Mouse (Mus musculus) embryonic facial prominence, embryonic 11.5 days (tissue): ENCODE measurements at regions not wholly inside any gene's neighbourhood (a gene's known extent, or its start where the extent isn't known, plus 50 kb on each side); places are given as distances from the start of the nearest gene placed in this dataset.

ENCODE experiments used
- ATAC-seq: fragments of 200-750 bp; cut with Nextera tagmentation; replicated peaks from 2 replicates; pipeline ENCODE4 v1.8.0; 2017; ENCODE audit warnings: low read depth; ENCODE audit not compliant: insufficient number of reproducible peaks, low FRiP score, low TSS enrichment
- DNase-seq: peaks from one replicate; pipeline ENCODE4 v3.0.0-alpha.2; 2015; ENCODE audit warnings: low spot score
- H3K27ac ChIP-seq: fragments of 300-500 bp; sonication (generic); replicated peaks from 2 replicates; pipeline ENCODE4 v1.5.1; 2014; ENCODE audit warnings: mild to moderate bottlenecking, low read depth, low read length, control low read depth
- H3K27me3 ChIP-seq: fragments of 300-500 bp; sonication (generic); 2 replicates; pipeline ENCODE4 v1.6.1; 2014; ENCODE audit warnings: mild to moderate bottlenecking, low read length, moderate library complexity, mixed read lengths; ENCODE audit not compliant: control insufficient read depth, insufficient read depth
- H3K36me3 ChIP-seq: fragments of 300-500 bp; sonication (generic); replicated peaks from 2 replicates; pipeline ENCODE4 v1.6.1; 2014; ENCODE audit warnings: low read depth, mild to moderate bottlenecking, low read length, moderate library complexity, mixed read lengths; ENCODE audit not compliant: control insufficient read depth, insufficient read depth
- H3K4me1 ChIP-seq: fragments of 300-500 bp; sonication (generic); 2 replicates; pipeline ENCODE4 v1.6.1; 2014; ENCODE audit warnings: low read length, mixed read lengths; ENCODE audit not compliant: control insufficient read depth, insufficient read depth
- H3K4me2 ChIP-seq: fragments of 300-500 bp; sonication (generic); 2 replicates; pipeline ENCODE4 v1.6.1; 2014; ENCODE audit warnings: low read depth, mild to moderate bottlenecking, control low read depth, low read length, moderate library complexity
- H3K4me3 ChIP-seq: fragments of 300-500 bp; sonication (generic); 2 replicates; pipeline ENCODE4 v1.5.1; 2014; ENCODE audit warnings: low read depth, low read length, control low read depth
- H3K9ac ChIP-seq: fragments of 300-500 bp; sonication (generic); replicated peaks from 2 replicates; pipeline ENCODE4 v1.6.1; 2014; ENCODE audit warnings: mild to moderate bottlenecking, control low read depth, low read length
- H3K9me3 ChIP-seq: fragments of 300-500 bp; sonication (generic); replicated peaks from 2 replicates; pipeline ENCODE4 v1.6.1; 2016; ENCODE audit warnings: mild to moderate bottlenecking, low read length, inconsistent platforms, mixed read lengths; ENCODE audit not compliant: control insufficient read depth
- WGBS: fragments of 180-500 bp; shearing (Covaris S2); extraction: QIAGEN DNeasy Blood & Tissue Kit; methylation state at CpG from one replicate; pipeline ENCODE4 v1.1.7; 2014; 5-methylcytosine and 5-hydroxymethylcytosine counted together

- no peak overlapping the region for H3K27ac ChIP-seq
- H3K9ac ChIP-seq, result no peak overlapping the region
- H3K36me3 ChIP-seq, result no peaks in the 10 kb centered on the region
- H3K4me2 ChIP-seq, result no peak overlapping the region
- no peaks in the 10 kb centered on the region for H3K4me1 ChIP-seq
- H3K27me3 ChIP-seq, result no peaks in the 10 kb centered on the region
- no peak for DNase-seq
- H3K9me3 ChIP-seq, result no peaks in the 10 kb centered on the region
- WGBS, result 80% methylated on average over 4 of the region's 4 CpGs
- no peak for ATAC-seq
- no peak overlapping the region for H3K4me3 ChIP-seq
Measured at GRCm38 (mm10) chr15:60537191-60537590, 316.4 kb downstream of the Fam84b start.

DNA sequence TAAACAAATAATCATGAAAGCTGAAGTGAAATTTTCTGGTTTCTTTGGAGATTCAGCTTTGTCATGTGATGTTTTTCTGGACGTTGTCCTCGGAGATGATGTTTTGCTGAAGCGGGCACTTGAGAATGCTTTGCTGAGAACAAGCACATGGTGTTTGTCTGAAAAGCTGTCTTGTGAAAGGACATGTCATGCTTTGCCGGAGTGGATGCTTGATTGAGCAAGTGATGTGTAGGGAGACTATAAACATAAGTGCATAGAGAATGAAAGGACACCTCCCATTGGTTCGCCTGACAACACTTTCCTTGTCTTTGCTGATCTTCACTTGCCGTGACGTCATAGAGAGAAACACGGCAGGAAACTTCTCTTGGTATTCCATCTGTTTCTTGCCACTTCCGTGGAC is 318.9 kb downstream of the Fam84b start:
- 84% methylated on average over 9 of the region's 9 CpGs for WGBS

DNA sequence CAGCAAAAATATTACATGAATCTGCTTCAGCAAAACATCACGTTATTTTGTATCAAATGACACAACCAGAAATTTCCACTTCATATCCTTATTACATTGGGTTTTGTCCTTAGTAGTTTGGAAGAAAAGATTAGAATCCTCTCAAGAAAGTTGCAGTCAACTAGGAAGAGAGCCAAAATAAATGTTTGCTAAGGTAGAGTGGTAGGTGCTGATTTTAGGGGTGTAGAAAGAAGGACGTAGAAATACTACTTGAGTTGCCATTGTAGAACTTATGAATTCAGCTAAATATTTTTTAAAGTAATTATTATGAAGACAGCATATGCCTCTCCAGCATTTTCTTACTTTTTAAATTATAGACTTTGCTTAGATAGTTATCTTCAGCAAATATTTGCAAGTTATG is 336.8 kb downstream of the Fam84b start:
- WGBS, result 91% methylated on average over 2 of the region's 2 CpGs
- Histone ChIP-seq H3K36me3 (no peaks in the 10 kb centered on the region), H3K9me3 (no peaks in the 10 kb centered on the region), H3K9ac (no peak overlapping the region), H3K27ac (no peak overlapping the region), H3K4me3 (no peak overlapping the region), H3K4me1 (no peaks in the 10 kb centered on the region), H3K27me3 (no peaks in the 10 kb centered on the region), H3K4me2 (no peak overlapping the region)
- DNase-seq (no peak), ATAC-seq (no peak)

More for the DNA sequence above, 318.9 kb downstream of the Fam84b start:
- Histone ChIP-seq H3K36me3 (no peaks in the 10 kb centered on the region), H3K27me3 (no peaks in the 10 kb centered on the region), H3K9ac (no peak overlapping the region), H3K4me3 (no peak overlapping the region), H3K4me1 (no peaks in the 10 kb centered on the region), H3K4me2 (no peak overlapping the region), H3K9me3 (no peaks in the 10 kb centered on the region), H3K27ac (no peak overlapping the region)
- ATAC-seq, result no peak
- DNase-seq, result no peak

DNA sequence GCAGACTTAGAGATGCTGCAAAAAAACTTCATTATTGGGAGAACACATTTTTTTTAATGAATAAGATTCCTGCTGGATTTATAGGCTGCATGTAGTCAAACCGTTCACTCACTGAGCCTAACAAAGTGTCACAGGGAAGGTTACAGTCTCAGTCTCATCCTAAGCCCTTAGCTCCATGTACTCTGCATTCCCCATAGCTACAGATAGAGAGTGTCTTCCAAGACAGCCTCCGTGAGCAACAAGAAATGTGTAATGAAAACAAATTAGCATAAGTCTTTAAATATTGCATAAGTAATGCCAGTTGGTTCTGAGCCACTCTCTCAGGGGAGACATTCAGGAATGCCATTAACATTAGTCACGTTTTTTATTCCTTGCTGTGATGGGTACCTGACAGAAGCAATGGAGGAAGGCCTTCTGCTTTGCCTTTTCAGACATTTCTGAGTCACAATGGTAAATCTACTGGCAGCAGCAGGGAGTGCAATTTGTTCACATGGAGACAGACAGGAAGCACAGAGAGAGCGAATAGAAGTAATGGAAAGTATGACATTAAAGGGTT is 376.7 kb downstream of the Fam84b start:
- DNase-seq (no peak), ATAC-seq (no peak)
- WGBS, result 68% methylated on average over 4 of the region's 4 CpGs

GRCm38 (mm10) chr15:60475086-60475485 is 378.5 kb downstream of the Fam84b start:
- Histone ChIP-seq H3K36me3 (no peaks in the 10 kb centered on the region), H3K9ac (no peak overlapping the region), H3K4me2 (no peak overlapping the region), H3K4me3 (no peak overlapping the region), H3K9me3 (no peaks in the 10 kb centered on the region), H3K4me1 (no peaks in the 10 kb centered on the region), H3K27ac (no peak overlapping the region), H3K27me3 (no peaks in the 10 kb centered on the region)
- ATAC-seq (no peak), DNase-seq (no peak)
- 29% methylated on average over 3 of the region's 3 CpGs for WGBS

More for the DNA sequence above, 376.7 kb downstream of the Fam84b start:
- Histone ChIP-seq H3K4me3 (no peak overlapping the region), H3K9ac (no peak overlapping the region), H3K27ac (no peak overlapping the region), H3K9me3 (no peaks in the 10 kb centered on the region), H3K36me3 (no peaks in the 10 kb centered on the region), H3K4me2 (no peak overlapping the region), H3K27me3 (no peaks in the 10 kb centered on the region), H3K4me1 (no peaks in the 10 kb centered on the region)

- H3K4me2 ChIP-seq, result no peak overlapping the region
- WGBS, result 68% methylated on average over 1 of the region's 1 CpGs
- H3K4me1 ChIP-seq, result no peaks in the 10 kb centered on the region
- no peak overlapping the region for H3K9ac ChIP-seq
- no peaks in the 10 kb centered on the region for H3K27me3 ChIP-seq
- no peaks in the 10 kb centered on the region for H3K36me3 ChIP-seq
- no peaks in the 10 kb centered on the region for H3K9me3 ChIP-seq
- DNase-seq (no peak), ATAC-seq (no peak)
- H3K27ac ChIP-seq, result no peak overlapping the region
- H3K4me3 ChIP-seq, result no peak overlapping the region
Measured at GRCm38 (mm10) chr15:60431916-60432315, 415.5 kb upstream of the 4933412E24Rik start.

DNA sequence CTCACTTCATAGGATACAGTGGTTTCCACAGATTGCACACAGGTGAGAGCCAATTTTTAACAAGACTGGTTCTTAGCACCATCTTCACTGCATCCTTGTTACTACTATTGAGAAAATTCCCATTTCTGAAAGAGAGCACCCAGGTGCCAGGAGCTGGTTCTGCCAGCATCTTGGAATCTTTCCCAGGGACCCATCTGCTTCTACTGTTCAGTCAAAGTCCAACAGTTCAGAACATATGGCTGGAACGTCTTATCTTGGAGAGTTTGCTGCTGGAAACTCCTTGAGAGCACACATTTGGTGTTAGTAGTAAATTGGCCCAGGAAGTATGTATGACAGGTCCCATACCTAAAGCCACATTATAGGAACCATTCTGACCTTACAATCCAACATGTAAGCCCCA is 402.7 kb upstream of the 4933412E24Rik start:
- ATAC-seq (no peak), DNase-seq (no peak)
- H3K4me3 ChIP-seq, result no peak overlapping the region
- H3K36me3 ChIP-seq, result no peaks in the 10 kb centered on the region
- H3K9ac ChIP-seq, result no peak overlapping the region
- no peak overlapping the region for H3K27ac ChIP-seq
- WGBS, result 91% methylated on average over 1 of the region's 1 CpGs
- no peaks in the 10 kb centered on the region for H3K27me3 ChIP-seq
- H3K4me2 ChIP-seq, result no peak overlapping the region
- no peaks in the 10 kb centered on the region for H3K4me1 ChIP-seq
- no peaks in the 10 kb centered on the region for H3K9me3 ChIP-seq

GRCm38 (mm10) chr15:60392267-60392666 is 375.9 kb upstream of the 4933412E24Rik start:
- H3K9me3 ChIP-seq, result no peaks in the 10 kb centered on the region
- ATAC-seq, result no peak
- no peak overlapping the region for H3K4me2 ChIP-seq
- no peak overlapping the region for H3K9ac ChIP-seq
- no peak overlapping the region for H3K27ac ChIP-seq
- no peaks in the 10 kb centered on the region for H3K4me1 ChIP-seq
- 89% methylated on average over 7 of the region's 7 CpGs for WGBS
- no peak overlapping the region for H3K4me3 ChIP-seq
- no peak for DNase-seq
- no peaks in the 10 kb centered on the region for H3K27me3 ChIP-seq
- no peaks in the 10 kb centered on the region for H3K36me3 ChIP-seq
